Mouse (Mus musculus) neural tube, embryonic 12.5 days (tissue): ENCODE measurements around the gene Gm9507. TPM values are rescaled to one million over a fixed set of nuclear protein-coding genes. Genes with fewer than 3 reads are reported as not detected.
"Not testable (repeated sequence)": the region's sequence is repeated elsewhere in the genome, so short reads cannot be mapped to it uniquely, and the experiment has no call there.

Experiments
- ATAC-seq: fragments of 200-750 bp; cut with Nextera tagmentation; 2 replicates; pipeline ENCODE4 v1.8.0; 2017; ENCODE audit warnings: low read depth, mild to moderate bottlenecking, moderate TSS enrichment, moderate library complexity; ENCODE audit not compliant: low FRiP score
- H3K27ac ChIP-seq: fragments of 300-500 bp; sonication (generic); 2 replicates; pipeline ENCODE4 v1.5.1; 2016
- H3K27me3 ChIP-seq: fragments of 300-500 bp; sonication (generic); replicated peaks from 2 replicates; pipeline ENCODE4 v1.6.1; 2016; ENCODE audit warnings: mild to moderate bottlenecking
- H3K36me3 ChIP-seq: fragments of 300-500 bp; sonication (generic); 2 replicates; pipeline ENCODE4 v1.6.1; 2016; ENCODE audit warnings: mild to moderate bottlenecking
- H3K4me1 ChIP-seq: fragments of 300-500 bp; sonication (generic); 2 replicates; pipeline ENCODE4 v1.6.1; 2016
- H3K4me2 ChIP-seq: fragments of 300-500 bp; sonication (generic); replicated peaks from 2 replicates; pipeline ENCODE4 v1.6.1; 2016; ENCODE audit warnings: mild to moderate bottlenecking
- H3K4me3 ChIP-seq: fragments of 300-500 bp; sonication (generic); 2 replicates; pipeline ENCODE4 v1.5.1; 2016
- H3K9ac ChIP-seq: fragments of 300-500 bp; sonication (generic); 2 replicates; pipeline ENCODE4 v1.6.1; 2016; ENCODE audit warnings: mild to moderate bottlenecking
- H3K9me3 ChIP-seq: fragments of 300-500 bp; sonication (generic); 2 replicates; pipeline ENCODE4 v1.6.1; 2016; ENCODE audit warnings: mild to moderate bottlenecking
- WGBS: fragments of 180-500 bp; shearing (Covaris S2); methylation state at CpG from one replicate; pipeline ENCODE4 v1.1.7; 2016; 5-methylcytosine and 5-hydroxymethylcytosine counted together
- polyA plus RNA-seq: library from polyadenylated mRNA; unstranded; fragments of >200 nt; fragmentation: Nextera tagmentation; extraction: Ambion mirVana; gene quantifications from 2 replicates; pipeline ENCODE4 v1.2.1, GENCODE M21; 2016

Gene Gm9507
- polyA plus RNA-seq, 1 experiment from 2014 or later, result not detected

DNA sequence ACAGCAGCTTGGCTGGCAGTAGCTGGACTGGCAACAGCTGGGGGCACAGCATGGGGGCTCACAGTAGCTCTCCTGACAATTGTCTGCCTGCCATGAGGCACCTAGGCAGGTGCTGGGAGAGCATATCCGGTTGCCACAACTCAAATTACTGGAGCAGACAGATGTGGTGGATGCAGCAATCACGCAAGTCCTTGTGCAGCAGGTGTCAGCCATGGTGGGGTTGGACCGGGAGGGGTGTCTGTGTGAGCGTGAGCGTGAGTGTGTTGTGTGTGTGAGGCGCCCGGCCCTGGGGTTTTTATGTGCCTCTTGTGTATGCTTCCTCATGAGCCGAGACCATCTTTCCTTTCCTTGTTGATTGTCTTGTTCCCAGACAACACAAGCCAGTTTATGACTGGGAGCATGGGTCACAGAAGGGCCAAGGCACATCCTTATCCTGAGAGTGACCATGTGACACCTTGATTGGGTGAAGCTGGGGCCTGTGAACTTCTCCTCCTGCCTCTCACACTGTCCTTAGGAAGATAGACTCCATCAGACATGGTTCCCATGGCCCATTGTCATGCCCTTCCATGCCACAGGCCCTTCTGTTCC, 12.6 kb downstream of the Gm9507 start, which contains the start of gene Gm19668:
Gene Gm19668, minus strand, starts transcription at position 213 of the 588 bp plus-strand sequence.
- Histone ChIP-seq H3K4me1 (peaks cover 15% of the 10 kb centered on the region), H3K27me3 (no peaks in the 10 kb centered on the region), H3K4me3 (no peak within 1 kb of the TSS), H3K4me2 (no peak within 1 kb of the TSS), H3K9me3 (no peaks in the 10 kb centered on the region), H3K9ac (no peak within 1 kb of the TSS), H3K27ac (no peak within 1 kb of the TSS), H3K36me3 (no peaks in the 10 kb centered on the region)
- WGBS, result 41% methylated on average over 8 of the region's 8 CpGs
- peak; percentile 54; the same call in 1 of the 2 replicates for ATAC-seq

DNA sequence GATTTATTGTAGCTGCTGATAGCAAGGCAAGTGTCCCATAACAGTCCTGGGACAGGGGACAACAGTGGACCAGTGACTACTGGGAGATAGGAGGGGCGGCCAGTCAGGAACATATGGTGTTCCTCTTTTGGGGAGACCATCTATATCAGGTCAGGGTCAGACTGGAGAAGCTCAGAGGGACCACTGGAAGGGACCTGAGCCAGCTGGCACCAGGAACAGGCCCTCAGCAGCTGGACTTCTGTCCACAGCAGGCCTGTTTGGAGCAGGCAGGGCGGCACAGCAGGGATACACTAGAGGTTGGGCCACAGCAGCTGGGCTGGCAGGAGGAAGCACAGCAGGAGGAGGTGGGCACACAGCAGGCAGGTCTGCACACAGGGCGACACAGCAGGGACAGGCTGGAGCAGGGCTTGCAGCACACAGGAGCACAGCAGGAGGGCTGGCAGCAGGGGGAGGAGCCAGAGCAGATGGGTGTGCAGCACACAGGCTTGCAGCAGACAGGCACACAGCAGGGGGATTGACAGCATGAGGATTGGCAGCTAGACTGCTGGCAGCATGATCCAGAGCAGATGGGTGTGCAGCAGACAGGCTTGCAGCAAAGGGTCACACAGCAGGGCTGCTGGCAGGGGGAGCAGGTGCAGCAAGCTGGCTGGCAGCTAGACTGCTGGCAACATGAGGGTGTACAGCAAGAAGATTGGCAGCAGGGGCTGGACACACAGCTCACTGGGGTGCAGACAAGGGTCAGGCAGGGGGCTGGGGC, 13.3 kb downstream of the Gm9507 start:
- 31% methylated on average over 3 of the region's 3 CpGs for WGBS
- ATAC-seq, result 0 out of 2 replicates have a peak, but pooled peaks have one; percentile 38
- H3K36me3 ChIP-seq, H3K4me2 ChIP-seq, H3K9me3 ChIP-seq, H3K27ac ChIP-seq, H3K4me3 ChIP-seq, H3K9ac ChIP-seq, H3K27me3 ChIP-seq: not testable (repeated sequence)
- H3K4me1 ChIP-seq, result peaks cover 15% of the 10 kb centered on the region

DNA sequence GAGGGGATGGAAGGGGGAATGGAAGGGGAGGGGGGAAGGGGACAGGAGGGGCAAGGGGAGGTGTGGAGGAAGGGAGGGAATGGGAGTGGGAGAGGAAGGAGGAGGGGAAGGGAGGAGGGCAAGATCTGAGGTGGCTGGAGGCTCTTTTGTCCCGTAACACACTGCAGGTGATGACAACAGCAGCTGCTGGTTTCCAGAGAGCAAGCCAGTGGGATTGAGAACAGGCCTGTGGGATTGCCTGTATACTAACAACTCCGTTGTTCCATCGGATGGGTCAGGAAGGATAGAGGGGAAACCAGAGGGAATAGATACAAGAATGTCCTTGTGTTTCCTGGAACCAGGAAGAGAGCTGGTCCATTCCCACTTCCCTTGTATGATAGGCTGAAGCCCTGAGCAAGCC, 14.0 kb downstream of the Gm9507 start:
- WGBS, result 13% methylated on average over 3 of the region's 3 CpGs
- no peaks in the 10 kb centered on the region for H3K36me3 ChIP-seq
- no peaks in the 10 kb centered on the region for H3K27me3 ChIP-seq
- no peak for ATAC-seq
- no peak overlapping the region for H3K4me3 ChIP-seq
- peaks cover 15% of the 10 kb centered on the region for H3K4me1 ChIP-seq
- no peak overlapping the region for H3K9ac ChIP-seq
- H3K9me3 ChIP-seq, result no peaks in the 10 kb centered on the region
- no peak overlapping the region for H3K4me2 ChIP-seq
- H3K27ac ChIP-seq, result no peak overlapping the region

DNA sequence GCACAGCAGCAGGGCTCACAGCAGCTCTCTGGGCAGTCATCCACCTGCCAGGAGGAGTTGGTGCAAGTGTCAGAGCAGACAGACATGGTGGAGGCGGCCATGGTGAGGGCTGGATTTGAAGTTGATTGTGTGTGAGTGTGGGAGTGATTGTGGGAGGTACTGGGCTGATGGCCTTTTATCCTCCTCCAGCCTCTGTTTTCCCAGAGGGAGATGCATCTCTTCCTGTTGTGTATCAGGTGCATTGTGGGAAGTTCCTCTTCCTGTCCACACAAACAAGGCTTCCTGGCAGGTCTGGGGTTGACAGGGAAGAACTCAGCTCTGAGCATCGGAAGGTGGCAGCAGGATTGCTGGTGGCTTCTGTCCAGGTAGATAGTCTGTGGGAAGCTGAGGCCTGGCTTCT, 16.7 kb downstream of the Gm9507 start, which contains the start of gene Gm9639:
Gene Gm9639, minus strand, starts transcription at position 101 of the 400 bp plus-strand sequence.
- Histone ChIP-seq H3K27me3 (no peaks in the 10 kb centered on the region), H3K9ac (no peak within 1 kb of the TSS), H3K4me3 (no peak within 1 kb of the TSS), H3K27ac (no peak within 1 kb of the TSS), H3K36me3 (no peaks in the 10 kb centered on the region), H3K4me2 (no peak within 1 kb of the TSS), H3K9me3 (no peaks in the 10 kb centered on the region), H3K4me1 (peaks cover 15% of the 10 kb centered on the region)
- 56% methylated on average over 2 of the region's 2 CpGs for WGBS
- no peak for ATAC-seq

DNA sequence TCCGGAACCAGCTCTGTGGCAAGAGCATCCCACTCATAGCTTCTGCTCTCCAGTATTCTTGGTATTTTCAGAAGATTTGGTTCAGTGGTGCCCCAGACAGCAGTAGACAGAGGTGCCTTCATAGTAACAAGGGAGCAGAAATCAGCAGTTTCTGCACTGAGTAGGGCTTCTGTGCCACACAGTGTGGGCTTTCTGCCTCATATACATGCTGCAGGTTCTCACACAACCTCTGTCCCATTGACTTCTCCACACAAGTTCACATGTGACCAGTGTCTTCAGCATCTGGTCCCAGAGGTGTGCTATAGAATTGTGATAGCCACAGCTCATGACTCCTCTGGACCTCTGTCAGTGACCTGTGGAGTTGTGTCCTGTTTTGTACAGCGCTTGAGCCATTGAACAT, 23.0 kb downstream of the Gm9507 start:
- Histone ChIP-seq H3K9me3 (no peaks in the 10 kb centered on the region), H3K36me3 (no peaks in the 10 kb centered on the region), H3K4me3 (no peak overlapping the region), H3K27me3 (no peaks in the 10 kb centered on the region), H3K27ac (no peak overlapping the region), H3K9ac (no peak overlapping the region), H3K4me2 (no peak overlapping the region), H3K4me1 (no peaks in the 10 kb centered on the region)
- WGBS, result 76% methylated on average over 2 of the region's 2 CpGs
- ATAC-seq, result no peak

DNA sequence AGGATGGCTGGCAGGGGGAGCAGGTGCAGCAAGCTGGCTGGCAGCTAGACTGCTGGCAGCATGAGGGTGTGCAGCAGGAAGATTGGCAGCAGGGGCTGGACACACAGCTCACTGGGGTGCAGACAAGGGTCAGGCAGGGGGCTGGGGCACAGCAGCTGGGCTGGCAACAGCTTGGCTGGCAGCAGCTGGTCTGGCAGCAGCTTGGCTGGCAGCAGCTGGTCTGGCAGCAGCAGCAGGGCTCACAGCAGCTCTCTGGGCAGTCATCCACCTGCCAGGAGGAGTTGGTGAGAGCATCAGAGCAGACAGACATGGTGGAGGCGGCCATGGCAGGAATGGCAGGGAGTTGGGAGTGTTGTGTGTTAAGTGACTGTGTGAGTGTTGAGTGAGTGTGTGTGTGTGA, 23.8 kb downstream of the Gm9507 start, which contains the start of gene Gm7137:
Gene Gm7137, minus strand, starts transcription at position 325 of the 400 bp plus-strand sequence.
- WGBS, result 44% methylated on average over 1 of the region's 1 CpGs
- H3K4me3 ChIP-seq, H3K27ac ChIP-seq, H3K27me3 ChIP-seq, H3K4me1 ChIP-seq, ATAC-seq, H3K9me3 ChIP-seq, H3K9ac ChIP-seq, H3K36me3 ChIP-seq, H3K4me2 ChIP-seq: not testable (repeated sequence)

DNA sequence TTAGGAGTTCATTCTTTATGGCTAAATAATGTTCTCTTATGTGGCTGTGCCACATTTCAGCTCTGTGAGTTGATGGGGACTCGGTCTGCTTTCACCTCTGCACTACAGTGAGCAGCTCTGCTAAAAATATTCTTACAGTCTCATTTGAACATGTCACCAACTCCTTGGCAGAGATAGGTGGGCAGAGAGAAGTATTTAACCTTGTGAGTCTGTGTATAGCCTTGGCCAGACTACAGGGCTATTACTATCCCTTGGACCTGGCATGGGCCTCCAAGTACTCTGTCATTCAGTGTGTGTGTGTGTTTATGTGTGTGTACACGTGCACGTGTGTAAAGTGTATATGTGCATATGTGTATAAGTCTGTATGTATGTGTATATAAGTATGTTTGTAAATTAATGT, 28.2 kb downstream of the Gm9507 start:
- not testable (repeated sequence) for H3K27me3 ChIP-seq, H3K4me2 ChIP-seq, H3K36me3 ChIP-seq, ATAC-seq, H3K27ac ChIP-seq, H3K9ac ChIP-seq, H3K9me3 ChIP-seq, H3K4me1 ChIP-seq, H3K4me3 ChIP-seq
- 88% methylated on average over 2 of the region's 3 CpGs for WGBS

DNA sequence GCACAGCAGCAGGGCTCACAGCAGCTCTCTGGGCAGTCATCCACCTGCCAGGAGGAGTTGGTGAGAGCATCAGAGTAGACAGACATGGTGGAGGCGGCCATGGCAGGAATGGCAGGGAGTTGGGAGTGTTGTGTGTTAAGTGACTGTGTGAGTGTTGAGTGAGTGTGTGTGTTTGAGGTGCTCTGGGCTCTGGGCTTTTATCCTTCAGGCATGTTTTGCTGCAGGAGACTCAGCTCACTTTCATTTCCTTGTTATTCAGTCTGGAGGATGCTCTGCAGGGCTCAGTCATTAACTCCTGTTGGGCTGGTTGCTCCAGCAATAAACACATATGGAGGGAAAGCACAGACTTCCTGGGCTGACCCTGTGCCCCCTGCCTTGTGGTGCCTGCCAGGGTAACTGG, 29.2 kb downstream of the Gm9507 start, which contains the start of gene Gm3250:
Gene Gm3250, minus strand, starts transcription at position 101 of the 400 bp plus-strand sequence.
- not testable (repeated sequence) for H3K27me3 ChIP-seq, H3K9ac ChIP-seq, H3K36me3 ChIP-seq, H3K27ac ChIP-seq, H3K9me3 ChIP-seq, H3K4me1 ChIP-seq, H3K4me3 ChIP-seq, H3K4me2 ChIP-seq, ATAC-seq
- 50% methylated on average over 1 of the region's 1 CpGs for WGBS

DNA sequence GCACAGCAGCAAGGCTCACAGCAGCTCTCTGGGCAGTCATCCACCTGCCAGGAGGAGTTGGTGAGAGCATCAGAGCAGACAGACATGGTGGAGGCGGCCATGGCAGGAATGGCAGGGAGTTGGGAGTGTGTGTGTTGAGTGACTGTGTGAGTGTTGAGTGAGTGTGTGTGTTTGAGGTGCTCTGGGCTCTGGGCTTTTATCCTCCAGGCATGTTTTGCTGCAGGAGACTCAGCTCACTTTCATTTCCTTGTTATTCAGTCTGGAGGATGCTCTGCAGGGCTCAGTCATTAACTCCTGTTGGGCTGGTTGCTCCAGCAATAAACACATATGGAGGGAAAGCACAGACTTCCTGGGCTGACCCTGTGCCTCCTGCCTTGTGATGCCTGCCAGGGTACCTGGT, 34.8 kb downstream of the Gm9507 start, which contains the start of gene Gm7138:
Gene Gm7138, minus strand, starts transcription at position 101 of the 400 bp plus-strand sequence.
- H3K9ac ChIP-seq, H3K27ac ChIP-seq, H3K4me2 ChIP-seq, H3K4me3 ChIP-seq, H3K4me1 ChIP-seq, H3K36me3 ChIP-seq, H3K27me3 ChIP-seq, H3K9me3 ChIP-seq, ATAC-seq: not testable (repeated sequence)
- WGBS, result 76% methylated on average over 1 of the region's 1 CpGs

DNA sequence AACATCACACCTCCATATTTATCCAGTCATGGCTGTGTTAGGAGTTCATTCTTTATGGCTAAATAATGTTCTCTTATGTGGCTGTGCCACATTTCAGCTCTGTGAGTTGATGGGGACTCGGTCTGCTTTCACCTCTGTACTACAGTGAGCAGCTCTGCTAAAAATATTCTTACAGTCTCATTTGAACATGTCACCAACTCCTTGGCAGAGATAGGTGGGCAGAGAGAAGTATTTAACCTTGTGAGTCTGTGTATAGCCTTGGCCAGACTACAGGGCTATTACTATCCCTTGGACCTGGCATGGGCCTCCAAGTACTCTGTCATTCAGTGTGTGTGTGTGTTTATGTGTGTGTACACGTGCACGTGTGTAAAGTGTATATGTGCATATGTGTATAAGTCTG, 39.5 kb downstream of the Gm9507 start:
- 87% methylated on average over 3 of the region's 3 CpGs for WGBS
- not testable (repeated sequence) for H3K9ac ChIP-seq, ATAC-seq

DNA sequence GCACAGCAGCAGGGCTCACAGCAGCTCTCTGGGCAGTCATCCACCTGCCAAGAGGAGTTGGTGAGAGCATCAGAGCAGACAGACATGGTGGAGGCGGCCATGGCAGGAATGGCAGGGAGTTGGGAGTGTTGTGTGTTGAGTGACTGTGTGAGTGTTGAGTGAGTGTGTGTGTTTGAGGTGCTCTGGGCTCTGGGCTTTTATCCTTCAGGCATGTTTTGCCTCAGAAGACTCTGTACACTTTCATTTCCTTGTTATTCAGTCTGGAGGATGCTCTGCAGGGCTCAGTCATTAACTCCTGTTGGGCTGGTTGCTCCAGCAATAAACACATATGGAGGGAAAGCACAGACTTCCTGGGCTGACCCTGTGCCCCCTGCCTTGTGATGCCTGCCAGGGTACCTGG, 40.4 kb downstream of the Gm9507 start, which contains the start of gene Gm3238:
Gene Gm3238, minus strand, starts transcription at position 101 of the 400 bp plus-strand sequence.
- ATAC-seq, H3K27ac ChIP-seq, H3K36me3 ChIP-seq, H3K4me3 ChIP-seq, H3K27me3 ChIP-seq, H3K9ac ChIP-seq, H3K4me2 ChIP-seq, H3K9me3 ChIP-seq, H3K4me1 ChIP-seq: not testable (repeated sequence)
- WGBS, result 38% methylated on average over 1 of the region's 1 CpGs

More for the DNA sequence above, 39.5 kb downstream of the Gm9507 start:
- H3K4me1 ChIP-seq, H3K4me3 ChIP-seq, H3K36me3 ChIP-seq, H3K27me3 ChIP-seq, H3K4me2 ChIP-seq, H3K9me3 ChIP-seq, H3K27ac ChIP-seq: not testable (repeated sequence)

DNA sequence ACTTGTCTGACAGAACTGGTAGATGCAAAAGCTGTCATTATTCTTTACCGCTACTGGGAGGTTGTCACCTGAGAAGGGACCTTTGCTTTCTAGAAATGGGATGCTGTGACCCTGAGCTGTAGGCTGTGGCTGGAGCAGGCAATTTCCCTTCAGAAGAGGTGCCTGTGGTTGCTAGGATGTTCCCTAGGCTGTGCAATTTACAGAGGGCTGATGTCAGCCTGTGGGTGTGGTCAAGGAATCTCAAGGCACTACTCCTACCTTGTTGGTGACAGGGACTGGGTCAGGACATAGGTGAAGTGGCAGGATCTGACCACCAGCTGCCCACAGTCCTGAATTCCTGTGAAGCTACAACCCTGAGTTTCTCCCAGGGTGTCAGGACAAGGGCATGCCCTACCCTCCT, 41.9 kb downstream of the Gm9507 start:
- H3K4me3 ChIP-seq, result no peak overlapping the region
- ATAC-seq, result no peak
- no peak overlapping the region for H3K9ac ChIP-seq
- H3K27ac ChIP-seq, result no peak overlapping the region
- no peak overlapping the region for H3K4me2 ChIP-seq
- WGBS, result 90% methylated on average over 1 of the region's 1 CpGs
- no peaks in the 10 kb centered on the region for H3K4me1 ChIP-seq
- H3K9me3 ChIP-seq, result no peaks in the 10 kb centered on the region
- no peaks in the 10 kb centered on the region for H3K27me3 ChIP-seq
- H3K36me3 ChIP-seq, result no peaks in the 10 kb centered on the region
